Mouse (Mus musculus) MEL (cell line): Measurements from ENCODE around the gene Scaf4. TPM values are rescaled to one million over a fixed set of nuclear protein-coding genes. Genes with fewer than 3 reads are reported as not detected.
A peak's percentile ranks its signal among the peaks of the same experiment; 100 is the strongest.

ENCODE experiments used
- DNase-seq: peaks from one replicate; pipeline ENCODE4 v3.0.0; 2011; ENCODE audit warnings: low read depth, low spot score
- H3K27ac ChIP-seq: 2 replicates; pipeline ENCODE4 v1.5.1; 2012; ENCODE audit warnings: low read depth, mild to moderate bottlenecking, control low read depth, low read length, moderate library complexity; ENCODE audit not compliant: control insufficient read depth
- H3K27me3 ChIP-seq, 2 experiments: fragments of 150-350 bp in 1 of 2; sonication (generic) in 1 of 2; 2 replicates each; pipeline ENCODE4 v1.6.1; 2012; ENCODE audit warnings: low read length in 2 of 2, mild to moderate bottlenecking in 2 of 2, improper control_type of control experiment in 1 of 2, moderate library complexity in 1 of 2; ENCODE audit not compliant: insufficient read depth in 2 of 2, control insufficient read depth in 1 of 2
- H3K36me3 ChIP-seq, 2 experiments: 2 replicates each; pipeline ENCODE4 v1.6.1; 2012 to 2014; ENCODE audit warnings: low read length in 2 of 2, improper control_type of control experiment in 1 of 2, inconsistent platforms in 1 of 2, mild to moderate bottlenecking in 1 of 2; ENCODE audit not compliant: insufficient read depth in 2 of 2, control insufficient read depth in 1 of 2
- H3K4me1 ChIP-seq, 2 experiments: fragments of 150-350 bp in 1 of 2; sonication (generic) in 1 of 2; 2 replicates each; pipeline ENCODE4 v1.6.1; 2012; ENCODE audit warnings: low read length in 2 of 2, improper control_type of control experiment in 1 of 2, mild to moderate bottlenecking in 1 of 2; ENCODE audit not compliant: insufficient read depth in 2 of 2, control insufficient read depth in 1 of 2
- H3K4me3 ChIP-seq, 2 experiments: fragments of 150-350 bp in 1 of 2; sonication (generic) in 1 of 2; 2 replicates each; pipeline ENCODE4 v1.5.1; 2012; ENCODE audit warnings: low read depth in 2 of 2, low read length in 2 of 2, mild to moderate bottlenecking in 2 of 2, moderate library complexity in 2 of 2, control low read depth in 1 of 2, improper control_type of control experiment in 1 of 2; ENCODE audit not compliant: control insufficient read depth in 1 of 2, insufficient read depth in 1 of 2
- H3K79me2 ChIP-seq: 2 replicates; pipeline ENCODE4 v1.6.1; 2012; ENCODE audit warnings: mild to moderate bottlenecking, low read length, moderate library complexity; ENCODE audit not compliant: control insufficient read depth, poor library complexity, insufficient read depth
- H3K9ac ChIP-seq: 2 replicates; pipeline ENCODE4 v1.6.1; 2012; ENCODE audit warnings: low read depth, mild to moderate bottlenecking, control low read depth, low read length, moderate library complexity; ENCODE audit not compliant: control insufficient read depth, poor library complexity, severe bottlenecking
- H3K9me3 ChIP-seq: fragments of 150-350 bp; sonication (generic); replicated peaks from 2 replicates; pipeline ENCODE4 v1.6.1; 2012; ENCODE audit warnings: mild to moderate bottlenecking, low read length, improper control_type of control experiment, moderate library complexity; ENCODE audit not compliant: insufficient read depth
- CHD1 ChIP-seq: IDR thresholded peaks from 2 replicates; pipeline ENCODE4 v1.6.1; 2012; ENCODE audit warnings: low read depth, mild to moderate bottlenecking, inconsistent platforms, low read length, improper control_type of control experiment
- CTCF ChIP-seq, 3 experiments: IDR thresholded peaks in 2 of 3; conservative IDR thresholded peaks in 1 of 3; 2 replicates each; pipeline ENCODE4 v1.5.1; 2011 to 2012; ENCODE audit warnings: low read length in 3 of 3, low read depth in 2 of 3, mild to moderate bottlenecking in 2 of 3, improper control_type of control experiment in 1 of 3, inconsistent platforms in 1 of 3, mixed read lengths in 1 of 3, moderate library complexity in 1 of 3; ENCODE audit not compliant: control insufficient read depth in 1 of 3, insufficient read depth in 1 of 3, poor library complexity in 1 of 3, severe bottlenecking in 1 of 3
- E2F4 ChIP-seq: IDR thresholded peaks from 2 replicates; pipeline ENCODE4 v1.6.1; 2011; ENCODE audit warnings: low read depth, low read length, improper control_type of control experiment, borderline replicate concordance
- EP300 ChIP-seq, 2 experiments: IDR thresholded peaks; 2 replicates each; pipeline ENCODE4 v1.6.1; 2011; ENCODE audit warnings: improper control_type of control experiment in 2 of 2, low read length in 2 of 2, low read depth in 1 of 2, mild to moderate bottlenecking in 1 of 2
- ETS1 ChIP-seq: IDR thresholded peaks from 2 replicates; pipeline ENCODE4 v1.6.1; 2012; ENCODE audit warnings: low read depth, mild to moderate bottlenecking, inconsistent platforms, low read length, improper control_type of control experiment, moderate library complexity
- GATA1 ChIP-seq: IDR thresholded peaks from 2 replicates; pipeline ENCODE4 v1.6.1; 2011; ENCODE audit warnings: low read depth, low read length, improper control_type of control experiment
- JUND ChIP-seq: IDR thresholded peaks from 2 replicates; pipeline ENCODE4 v1.6.1; 2011; ENCODE audit warnings: low read depth, mild to moderate bottlenecking, improper control_type of control experiment, low read length
- KAT2A ChIP-seq: conservative IDR thresholded peaks from 2 replicates; pipeline ENCODE4 v1.6.1; 2012; ENCODE audit warnings: low read depth, low read length, improper control_type of control experiment, inconsistent platforms
- MAX ChIP-seq: IDR thresholded peaks from 2 replicates; pipeline ENCODE4 v1.6.1; 2011; ENCODE audit warnings: low read length, improper control_type of control experiment
- MEF2A ChIP-seq: IDR thresholded peaks from 2 replicates; pipeline ENCODE4 v1.6.1; 2014; ENCODE audit warnings: low read depth, mild to moderate bottlenecking, inconsistent platforms, low read length, improper control_type of control experiment; ENCODE audit not compliant: poor library complexity, insufficient replicate concordance, severe bottlenecking; ENCODE audit errors: extremely low read depth
- MXI1 ChIP-seq: IDR thresholded peaks from 2 replicates; pipeline ENCODE4 v1.6.1; 2011; ENCODE audit warnings: mild to moderate bottlenecking, low read depth, low read length, improper control_type of control experiment
- MYB ChIP-seq: IDR thresholded peaks from 2 replicates; pipeline ENCODE4 v1.6.1; 2011; ENCODE audit warnings: mild to moderate bottlenecking, low read depth, low read length, improper control_type of control experiment
- MYC ChIP-seq: IDR thresholded peaks from 2 replicates; pipeline ENCODE4 v1.6.1; 2011; ENCODE audit warnings: low read depth, mild to moderate bottlenecking, low read length, improper control_type of control experiment, moderate library complexity
- NELFE ChIP-seq: IDR thresholded peaks from 2 replicates; pipeline ENCODE4 v1.6.1; 2011; ENCODE audit warnings: low read depth, low read length, improper control_type of control experiment
- NRF1 ChIP-seq: IDR thresholded peaks from 2 replicates; pipeline ENCODE4 v1.6.1; 2014; ENCODE audit warnings: low read depth, mild to moderate bottlenecking, inconsistent platforms, low read length, improper control_type of control experiment, moderate library complexity; ENCODE audit not compliant: poor library complexity, insufficient read depth, severe bottlenecking
- POLR2A ChIP-seq, 2 experiments: IDR thresholded peaks; 2 replicates each; pipeline ENCODE4 v1.6.1; 2011 to 2012; ENCODE audit warnings: low read length in 2 of 2, mild to moderate bottlenecking in 2 of 2, control low read depth in 1 of 2, improper control_type of control experiment in 1 of 2, low read depth in 1 of 2, moderate library complexity in 1 of 2; ENCODE audit not compliant: control insufficient read depth in 1 of 2, insufficient read depth in 1 of 2, poor library complexity in 1 of 2
- POLR2AphosphoS2 ChIP-seq: IDR thresholded peaks from 2 replicates; pipeline ENCODE4 v1.6.1; 2011; ENCODE audit warnings: low read length, improper control_type of control experiment
- RCOR1 ChIP-seq: IDR thresholded peaks from 2 replicates; pipeline ENCODE4 v1.6.1; 2012; ENCODE audit warnings: low read depth, mild to moderate bottlenecking, inconsistent platforms, low read length, improper control_type of control experiment
- SIN3A ChIP-seq: IDR thresholded peaks from 2 replicates; pipeline ENCODE4 v1.6.1; 2012; ENCODE audit warnings: low read length, improper control_type of control experiment, inconsistent platforms
- SMC3 ChIP-seq: IDR thresholded peaks from 2 replicates; pipeline ENCODE4 v1.6.1; 2011; ENCODE audit warnings: low read depth, low read length, improper control_type of control experiment
- TAL1 ChIP-seq: IDR thresholded peaks from 2 replicates; pipeline ENCODE4 v1.6.1; 2012; ENCODE audit warnings: mild to moderate bottlenecking, inconsistent platforms, low read length, moderate library complexity, mixed read lengths
- TBP ChIP-seq: IDR thresholded peaks from 2 replicates; pipeline ENCODE4 v1.8.0; 2011; ENCODE audit warnings: low read depth, low read length, improper control_type of control experiment
- TCF12 ChIP-seq: IDR thresholded peaks from 2 replicates; pipeline ENCODE4 v1.6.1; 2014; ENCODE audit warnings: low read depth, mild to moderate bottlenecking, inconsistent platforms, low read length, improper control_type of control experiment, moderate library complexity
- UBTF ChIP-seq: IDR thresholded peaks from 2 replicates; pipeline ENCODE4 v1.6.1; 2012; ENCODE audit warnings: low read depth, mild to moderate bottlenecking, inconsistent platforms, low read length, improper control_type of control experiment, moderate library complexity, borderline replicate concordance; ENCODE audit not compliant: insufficient read depth
- USF1 ChIP-seq: IDR thresholded peaks from 2 replicates; pipeline ENCODE4 v1.6.1; 2014; ENCODE audit warnings: low read depth, mild to moderate bottlenecking, inconsistent platforms, low read length, improper control_type of control experiment, moderate library complexity
- USF2 ChIP-seq, 2 experiments: IDR thresholded peaks; 2 replicates each; pipeline ENCODE4 v1.6.1; 2011 to 2012; ENCODE audit warnings: improper control_type of control experiment in 2 of 2, low read length in 2 of 2, borderline replicate concordance in 1 of 2, inconsistent platforms in 1 of 2, low read depth in 1 of 2, mild to moderate bottlenecking in 1 of 2; ENCODE audit not compliant: insufficient read depth in 1 of 2
- ZC3H11A ChIP-seq: IDR thresholded peaks from 2 replicates; pipeline ENCODE4 v1.6.1; 2012; ENCODE audit warnings: low read depth, mild to moderate bottlenecking, inconsistent platforms, low read length, improper control_type of control experiment
- ZKSCAN1 ChIP-seq: IDR thresholded peaks from 2 replicates; pipeline ENCODE4 v1.6.1; 2012; ENCODE audit warnings: low read depth, mild to moderate bottlenecking, inconsistent platforms, low read length, improper control_type of control experiment, moderate library complexity
- ZMIZ1 ChIP-seq: IDR thresholded peaks from 2 replicates; pipeline ENCODE4 v1.6.1; 2012; ENCODE audit warnings: low read depth, mild to moderate bottlenecking, inconsistent platforms, low read length, improper control_type of control experiment, moderate library complexity
- ZNF384 ChIP-seq: IDR thresholded peaks from 2 replicates; pipeline ENCODE4 v1.6.1; 2012; ENCODE audit warnings: low read depth, mild to moderate bottlenecking, inconsistent platforms, low read length, improper control_type of control experiment
- polyA plus RNA-seq, 2 experiments: library from polyadenylated mRNA; stranded (reverse) in 1 of 2; unstranded in 1 of 2; fragments of >175 nt in 1 of 2; fragments of >200 nt in 1 of 2; gene quantifications; 2 replicates each; pipeline versions ENCODE4 v1.2.1 to v1.2.4; 2012; ENCODE audit warnings: low replicate concordance in 2 of 2, low read depth in 1 of 2; ENCODE audit not compliant: insufficient read length in 2 of 2, insufficient read depth in 1 of 2, missing spikeins in 1 of 2
- total RNA-seq: library from RNA; depleted of rRNA; stranded (reverse); fragments of 300-350 nt; gene quantifications from 2 replicates; pipeline ENCODE4 v1.2.3, GENCODE M21; 2012

Scaf4 gene
- total and polyA plus RNA-seq, 3 experiments: 12.3 to 56.2 TPM; not detected in 1

DNA sequence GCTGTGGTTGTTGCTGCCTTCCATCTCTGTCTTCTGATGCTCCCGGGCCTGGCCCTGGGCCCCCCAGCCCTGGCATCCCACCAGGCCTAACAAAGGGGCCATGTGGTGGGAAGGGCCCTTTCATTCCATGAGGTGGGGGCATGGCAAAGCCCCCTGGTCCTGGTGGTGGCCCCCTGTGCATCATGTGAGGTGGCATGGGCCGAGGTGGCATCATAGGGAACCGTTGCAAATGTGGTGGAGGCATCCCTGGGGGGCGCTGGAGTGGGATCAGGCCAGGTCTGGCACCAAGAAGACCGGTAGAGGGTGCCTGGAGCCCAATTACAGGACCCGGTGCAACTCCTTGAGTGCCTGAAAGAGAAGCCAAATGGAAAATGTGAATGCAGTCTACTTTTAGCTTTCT lies 54.4 kb downstream of the Scaf4 start:
- no peaks in the 10 kb centered on the region for H3K27me3 ChIP-seq
- no peak for TF ChIP-seq POLR2A (IDR thresholded peaks at IDR 0.05; ENCODE audit: control insufficient read depth in 1 of 2, insufficient read depth in 1 of 2, low read depth in 1 of 2, low read length in 2 of 2, poor library complexity in 1 of 2)
- no peak for TF ChIP-seq NRF1
- TF ChIP-seq ZMIZ1: no peak
- no peak for TF ChIP-seq SMC3
- no peak for TF ChIP-seq CHD1
- TF ChIP-seq TCF12: no peak
- no peak for TF ChIP-seq ETS1
- no peak for TF ChIP-seq KAT2A
- TF ChIP-seq SIN3A: no peak
- H3K79me2 ChIP-seq: no peaks in the 10 kb centered on the region; the same call in 1 of the 2 replicates
- H3K9ac ChIP-seq: no peak overlapping the region
- DNase-seq: no peak
- H3K4me3 ChIP-seq: no peak overlapping the region
- H3K36me3 ChIP-seq: peaks cover 0 to 12% of the 10 kb centered on the region in 2 experiments; a peak in 2 of 4 replicates
- H3K27ac ChIP-seq: no peak overlapping the region
- no peaks in the 10 kb centered on the region for H3K4me1 ChIP-seq
- no peaks in the 10 kb centered on the region for H3K9me3 ChIP-seq

DNA sequence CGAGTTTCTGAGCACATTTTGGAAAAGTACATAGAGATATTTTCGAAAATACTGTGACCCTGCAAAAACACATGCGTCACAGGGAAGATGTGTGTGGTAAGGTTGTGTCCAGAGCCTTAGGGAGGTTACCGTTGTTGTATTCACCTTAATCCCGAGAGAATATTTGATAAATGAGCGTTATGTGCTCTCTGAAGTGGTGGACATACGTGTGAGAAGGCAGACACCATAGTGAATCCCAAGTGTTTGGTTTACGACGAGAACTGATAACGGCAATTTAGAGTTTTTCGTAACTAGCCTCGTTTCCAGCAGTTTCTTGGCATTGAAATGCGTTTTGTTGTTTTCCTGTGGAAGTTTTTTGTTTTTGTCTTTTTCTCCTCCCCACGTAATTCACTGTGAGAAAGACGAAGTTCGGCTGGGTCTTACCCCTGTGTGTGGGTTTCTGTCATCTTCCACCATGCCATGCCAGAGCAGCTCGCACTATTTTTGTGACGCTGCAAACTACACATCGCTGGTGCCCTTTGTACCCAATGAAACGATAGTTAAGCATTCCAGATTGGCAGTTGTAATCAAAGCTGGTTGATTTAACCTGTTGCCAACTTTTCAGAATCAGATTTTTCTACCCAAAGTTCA lies 62.7 kb downstream of the Scaf4 start:
- Histone ChIP-seq H3K27me3 (no peaks in the 10 kb centered on the region), H3K4me1 (peaks cover 0 to 17% of the 10 kb centered on the region in 2 experiments; a peak in 2 of 4 replicates), H3K9me3 (no peaks in the 10 kb centered on the region), H3K79me2 (peaks cover 35% of the 10 kb centered on the region), H3K4me3 (peak overlapping the region; percentile 78 to 86), H3K27ac (peak overlapping the region; percentile 54), H3K9ac (peak overlapping the region; percentile 94), H3K36me3 (peaks cover 20 to 23% of the 10 kb centered on the region in 2 experiments)
- DNase-seq: peak; percentile 69
- TF ChIP-seq ZC3H11A (no peak), TBP (no peak), GATA1 (peak; percentile 50), TCF12 (no peak), ZKSCAN1 (no peak), NRF1 (no peak), MXI1 (peak; percentile 79), SMC3 (peak; percentile 14; the same call in 1 of the 2 replicates), CTCF (IDR thresholded peaks at IDR 0.05 in 2 of 3, conservative IDR thresholded peaks at IDR 0.05 in 1 of 3; ENCODE audit: control insufficient read depth in 1 of 3, insufficient read depth in 1 of 3, low read depth in 2 of 3, low read length in 3 of 3, poor library complexity in 1 of 3, severe bottlenecking in 1 of 3) (no peak), MAX (peak; percentile 32; the same call in 1 of the 2 replicates), MYB (no peak), KAT2A (no peak), CHD1 (0 out of 2 replicates have a peak, but pooled peaks have one; percentile 75), USF1 (no peak), ETS1 (no peak), MEF2A (no peak), MYC (peak; percentile 50; the same call in 1 of the 2 replicates), UBTF (no peak), E2F4 (no peak), USF2 (IDR thresholded peaks at IDR 0.05; ENCODE audit: borderline replicate concordance in 1 of 2, insufficient read depth in 1 of 2, low read depth in 1 of 2, low read length in 2 of 2) (no peak), ZMIZ1 (no peak), TAL1 (no peak), NELFE (no peak), EP300 (IDR thresholded peaks at IDR 0.05; ENCODE audit: low read depth in 1 of 2, low read length in 2 of 2) (no peak), RCOR1 (0 out of 2 replicates have a peak, but pooled peaks have one; percentile 16), ZNF384 (no peak), JUND (no peak), POLR2AphosphoS2 (no peak)
